9 mouse cellular contexts compared by ENCODE assay signal in genomic region chr14:33205280-33205965, GRCm38 (mm10). TPM values are rescaled to one million over a fixed set of nuclear protein-coding genes. Genes with fewer than 3 reads are reported as not detected.
DNase-seq lines count a peak whose midpoint lies in the region; ATAC-seq and TF ChIP-seq lines count a peak whose summit lies in the region.
"Had no signal": no experiment of that assay in that cellular context is flagged by ENCODE, and none has a peak within 500 bp of the region (broad histone marks: within the 10 kb centered on the region; RNA-seq: fewer than 3 reads in every experiment).

No protein-coding gene starts in this region.

- peak; percentile 80 for TF ChIP-seq CTCF in heart, postnatal 0 days (IDR thresholded peaks at IDR 0.05; ENCODE audit: low read depth)

- no peak for DNase-seq in lung, adult 18-20 months
- peak; percentile 70 for DNase-seq in embryo, embryonic 10.5 days (ENCODE audit: low spot score)
- no peak for DNase-seq in heart, postnatal 0 days (ENCODE audit: low spot score)
- no peak for DNase-seq in urinary bladder, adult 18-20 months (ENCODE audit: low spot score in 2 of 2)
- DNase-seq in frontal cortex, postnatal 36 days (ENCODE audit: low spot score in 2 of 2): no peak
- no peak for DNase-seq in urinary bladder, adult 2 months (ENCODE audit: low spot score)

- H3K4me2 ChIP-seq in lung, embryonic 15.5 days: peak overlapping the region; percentile 36; the same call in 1 of the 2 replicates
- H3K4me2 ChIP-seq in heart, postnatal 0 days (ENCODE audit: low read depth, low read length): no peak overlapping the region; the same call in 1 of the 2 replicates

- TF ChIP-seq EP300 in heart, postnatal 0 days (IDR thresholded peaks at IDR 0.05; ENCODE audit: low read depth): no peak

- 39% methylated on average over 20 of the region's 24 CpGs for WGBS in lung, embryonic 15.5 days
- WGBS in heart, postnatal 0 days: 42% methylated on average over 24 of the region's 24 CpGs

- no peaks in the 10 kb centered on the region for H3K27me3 ChIP-seq in lung, embryonic 15.5 days
- no peaks in the 10 kb centered on the region for H3K27me3 ChIP-seq in heart, postnatal 0 days (ENCODE audit: control insufficient read depth, insufficient read depth, low read length)

- no peaks in the 10 kb centered on the region for H3K4me1 ChIP-seq in lung, embryonic 15.5 days
- H3K4me1 ChIP-seq in heart, postnatal 0 days (ENCODE audit: control insufficient read depth, insufficient read depth): no peaks in the 10 kb centered on the region

- H3K9ac ChIP-seq in lung, embryonic 15.5 days: no peak overlapping the region
- no peak overlapping the region for H3K9ac ChIP-seq in heart, postnatal 0 days (replicated peaks; ENCODE audit: low read depth, low read length)

- H3K27ac ChIP-seq in lung, embryonic 15.5 days: no peak overlapping the region
- no peak overlapping the region for H3K27ac ChIP-seq in heart, postnatal 0 days (ENCODE audit: low read depth)

- no peak overlapping the region for H3K4me3 ChIP-seq in lung, embryonic 15.5 days
- no peak overlapping the region for H3K4me3 ChIP-seq in heart, postnatal 0 days (ENCODE audit: low read depth, low read length)
- H3K4me3 ChIP-seq: myocyte had no signal

- H3K9me3 ChIP-seq in lung, embryonic 15.5 days: no peaks in the 10 kb centered on the region
- no peaks in the 10 kb centered on the region for H3K9me3 ChIP-seq in heart, postnatal 0 days (replicated peaks; ENCODE audit: control insufficient read depth, low read length)

- no peaks in the 10 kb centered on the region for H3K36me3 ChIP-seq in lung, embryonic 15.5 days
- no peaks in the 10 kb centered on the region for H3K36me3 ChIP-seq in heart, postnatal 0 days (replicated peaks; ENCODE audit: control insufficient read depth, insufficient read depth, low read length)

- ATAC-seq in lung, embryonic 15.5 days (ENCODE audit: borderline replicate concordance, extremely low read depth, low FRiP score, low TSS enrichment): no peak
- ATAC-seq in heart, postnatal 0 days (ENCODE audit: insufficient read depth, low read depth): no peak
- ATAC-seq in megakaryocyte, adult 5-6 weeks (ENCODE audit: poor library complexity, severe bottlenecking): peak; percentile 31

RNA-seq across cellular contexts. Expression of gene Arhgap22, which starts 8.4 kb away (rescaled TPM):
- polyA plus RNA-seq in lung, embryonic 15.5 days (2015; fragmentation: Nextera tagmentation; extraction: Ambion mirVana): 8.3 and 10.7 TPM in 2 replicates
- total RNA-seq in heart, postnatal 0 days (2014; rRNA removed; ENCODE audit: low replicate concordance): 2.0 and 4.2 TPM in 2 replicates
- 0.77 and 1.5 TPM in 2 replicates for polyA plus RNA-seq in heart, postnatal 0 days (2015; fragmentation: Nextera tagmentation; extraction: Ambion mirVana)
- 0.89 TPM in 1 of 2 replicates, not detected in the other for total RNA-seq in megakaryocyte, adult 5-6 weeks (2015)
- 0.24 and 0.70 TPM in 2 replicates for total RNA-seq in megakaryocyte, adult 5-6 weeks (2017)
- 16.9 and 20.5 TPM in 2 replicates for polyA plus RNA-seq in urinary bladder, adult 2 months (2012; rRNA removed)

RNA-seq across cellular contexts. Expression of gene Wdfy4, which starts 20.1 kb away (rescaled TPM):
- polyA plus RNA-seq in lung, embryonic 15.5 days (2015; fragmentation: Nextera tagmentation; extraction: Ambion mirVana): 0.45 and 0.77 TPM in 2 replicates
- total RNA-seq in heart, postnatal 0 days (2014; rRNA removed; ENCODE audit: low replicate concordance): 1.4 and 1.5 TPM in 2 replicates
- 0.11 and 0.14 TPM in 2 replicates for polyA plus RNA-seq in heart, postnatal 0 days (2015; fragmentation: Nextera tagmentation; extraction: Ambion mirVana)
- 37.1 and 44.6 TPM in 2 replicates for total RNA-seq in megakaryocyte, adult 5-6 weeks (2015)
- 65.9 and 77.6 TPM in 2 replicates for total RNA-seq in megakaryocyte, adult 5-6 weeks (2017)
- polyA plus RNA-seq in urinary bladder, adult 2 months (2012; rRNA removed): 1.9 and 2.8 TPM in 2 replicates
